Mouse (Mus musculus): ENCODE measurements around the gene Atrnl1. TPM values are rescaled to one million over a fixed set of nuclear protein-coding genes. Genes with fewer than 3 reads are reported as not detected.
A peak's percentile ranks its signal among the peaks of the same experiment; 100 is the strongest.

The Atrnl1 gene
- total and polyA plus RNA-seq, 2 experiments from 2014 or later = 5.4 to 60.5 TPM

GRCm38 (mm10) chr19:57909466-57909865, 298.6 kb downstream of the Atrnl1 start:
- Histone ChIP-seq H3K27me3 (ENCODE audit: insufficient read depth, low read length) (no peaks in the 10 kb centered on the region), H3K4me1 (ENCODE audit: insufficient read depth, low read length) (no peaks in the 10 kb centered on the region), H3K9ac (replicated peaks; ENCODE audit: low read length, poor library complexity, severe bottlenecking) (no peak overlapping the region), H3K36me3 (ENCODE audit: insufficient read depth, low read length) (no peaks in the 10 kb centered on the region), H3K27ac (ENCODE audit: low read depth, low read length) (no peak overlapping the region), H3K4me3 (ENCODE audit: low read depth, low read length) (no peak overlapping the region), H3K4me2 (ENCODE audit: low read depth, low read length, poor library complexity, severe bottlenecking) (no peak overlapping the region), H3K9me3 (ENCODE audit: low read length) (no peaks in the 10 kb centered on the region)
- DNase-seq (ENCODE audit: low spot score) = no peak
- ATAC-seq (ENCODE audit: low FRiP score) = no peak
- no peak for TF ChIP-seq CTCF (IDR thresholded peaks at IDR 0.05)
- 92% methylated on average over 6 of the region's 6 CpGs for WGBS

- ATAC-seq (ENCODE audit: low FRiP score) = no peak
- H3K4me2 ChIP-seq (ENCODE audit: low read depth, low read length, poor library complexity, severe bottlenecking) = no peak overlapping the region
Measured at GRCm38 (mm10) chr19:57910650-57911049, 299.8 kb downstream of the Atrnl1 start.

GRCm38 (mm10) chr19:57916325-57916724, 305.5 kb downstream of the Atrnl1 start:
- DNase-seq (ENCODE audit: low spot score) (peak; percentile 50), ATAC-seq (ENCODE audit: low FRiP score) (no peak)
- TF ChIP-seq CTCF (IDR thresholded peaks at IDR 0.05) = peak; percentile 72
- H3K36me3 ChIP-seq (ENCODE audit: insufficient read depth, low read length) = no peaks in the 10 kb centered on the region
- no peaks in the 10 kb centered on the region for H3K27me3 ChIP-seq (ENCODE audit: insufficient read depth, low read length)
- H3K9ac ChIP-seq (replicated peaks; ENCODE audit: low read length, poor library complexity, severe bottlenecking) = no peak overlapping the region
- no peak overlapping the region for H3K4me2 ChIP-seq (ENCODE audit: low read depth, low read length, poor library complexity, severe bottlenecking)
- H3K9me3 ChIP-seq (ENCODE audit: low read length) = no peaks in the 10 kb centered on the region
- 70% methylated on average over 6 of the region's 6 CpGs for WGBS
- H3K27ac ChIP-seq (ENCODE audit: low read depth, low read length) = no peak overlapping the region
- H3K4me3 ChIP-seq (ENCODE audit: low read depth, low read length) = no peak overlapping the region
- H3K4me1 ChIP-seq (ENCODE audit: insufficient read depth, low read length) = no peaks in the 10 kb centered on the region

More at GRCm38 (mm10) chr19:57910650-57911049, 299.8 kb downstream of the Atrnl1 start:
- Histone ChIP-seq H3K36me3 (ENCODE audit: insufficient read depth, low read length) (no peaks in the 10 kb centered on the region), H3K27me3 (ENCODE audit: insufficient read depth, low read length) (no peaks in the 10 kb centered on the region), H3K4me3 (ENCODE audit: low read depth, low read length) (no peak overlapping the region), H3K4me1 (ENCODE audit: insufficient read depth, low read length) (no peaks in the 10 kb centered on the region), H3K27ac (ENCODE audit: low read depth, low read length) (no peak overlapping the region), H3K9ac (replicated peaks; ENCODE audit: low read length, poor library complexity, severe bottlenecking) (no peak overlapping the region), H3K9me3 (ENCODE audit: low read length) (no peaks in the 10 kb centered on the region)
- no peak for DNase-seq (ENCODE audit: low spot score)
- TF ChIP-seq CTCF (IDR thresholded peaks at IDR 0.05) = no peak
- 93% methylated on average over 6 of the region's 6 CpGs for WGBS

GRCm38 (mm10) chr19:57922991-57923390, 312.2 kb downstream of the Atrnl1 start:
- no peak overlapping the region for H3K9ac ChIP-seq (replicated peaks; ENCODE audit: low read length, poor library complexity, severe bottlenecking)
- no peak for TF ChIP-seq CTCF (IDR thresholded peaks at IDR 0.05)
- no peak overlapping the region for H3K27ac ChIP-seq (ENCODE audit: low read depth, low read length)
- DNase-seq (ENCODE audit: low spot score) = no peak
- ATAC-seq (ENCODE audit: low FRiP score) = no peak
- no peak overlapping the region for H3K4me3 ChIP-seq (ENCODE audit: low read depth, low read length)
- no peaks in the 10 kb centered on the region for H3K27me3 ChIP-seq (ENCODE audit: insufficient read depth, low read length)
- no peaks in the 10 kb centered on the region for H3K36me3 ChIP-seq (ENCODE audit: insufficient read depth, low read length)
- H3K4me1 ChIP-seq (ENCODE audit: insufficient read depth, low read length) = no peaks in the 10 kb centered on the region
- H3K9me3 ChIP-seq (ENCODE audit: low read length) = no peaks in the 10 kb centered on the region
- 71% methylated on average over 5 of the region's 5 CpGs for WGBS
- no peak overlapping the region for H3K4me2 ChIP-seq (ENCODE audit: low read depth, low read length, poor library complexity, severe bottlenecking)

- no peaks in the 10 kb centered on the region for H3K27me3 ChIP-seq (ENCODE audit: insufficient read depth, low read length)
- H3K27ac ChIP-seq (ENCODE audit: low read depth, low read length) = no peak overlapping the region
- no peak overlapping the region for H3K9ac ChIP-seq (replicated peaks; ENCODE audit: low read length, poor library complexity, severe bottlenecking)
- no peak for ATAC-seq (ENCODE audit: low FRiP score)
- no peak for TF ChIP-seq CTCF (IDR thresholded peaks at IDR 0.05)
- H3K4me2 ChIP-seq (ENCODE audit: low read depth, low read length, poor library complexity, severe bottlenecking) = no peak overlapping the region
- DNase-seq (ENCODE audit: low spot score) = no peak
- H3K4me3 ChIP-seq (ENCODE audit: low read depth, low read length) = no peak overlapping the region
- no peaks in the 10 kb centered on the region for H3K9me3 ChIP-seq (ENCODE audit: low read length)
- no peaks in the 10 kb centered on the region for H3K4me1 ChIP-seq (ENCODE audit: insufficient read depth, low read length)
- 76% methylated on average over 8 of the region's 8 CpGs for WGBS
- no peaks in the 10 kb centered on the region for H3K36me3 ChIP-seq (ENCODE audit: insufficient read depth, low read length)
Measured at GRCm38 (mm10) chr19:57924856-57925255, 314.0 kb downstream of the Atrnl1 start.

- no peak for TF ChIP-seq CTCF (IDR thresholded peaks at IDR 0.05)
- no peaks in the 10 kb centered on the region for H3K9me3 ChIP-seq (ENCODE audit: low read length)
- H3K4me3 ChIP-seq (ENCODE audit: low read depth, low read length) = no peak overlapping the region
- no peak overlapping the region for H3K4me2 ChIP-seq (ENCODE audit: low read depth, low read length, poor library complexity, severe bottlenecking)
- H3K27me3 ChIP-seq (ENCODE audit: insufficient read depth, low read length) = no peaks in the 10 kb centered on the region
- WGBS = 86% methylated on average over 10 of the region's 10 CpGs
- H3K36me3 ChIP-seq (ENCODE audit: insufficient read depth, low read length) = no peaks in the 10 kb centered on the region
- ATAC-seq (ENCODE audit: low FRiP score) (no peak), DNase-seq (ENCODE audit: low spot score) (no peak)
- no peak overlapping the region for H3K27ac ChIP-seq (ENCODE audit: low read depth, low read length)
- no peak overlapping the region for H3K9ac ChIP-seq (replicated peaks; ENCODE audit: low read length, poor library complexity, severe bottlenecking)
- H3K4me1 ChIP-seq (ENCODE audit: insufficient read depth, low read length) = no peaks in the 10 kb centered on the region
Measured at GRCm38 (mm10) chr19:57925681-57926080, 314.8 kb downstream of the Atrnl1 start.
